Mouse (Mus musculus) forebrain, embryonic 16.5 days (tissue): Measurements from ENCODE around the gene Gm44502. TPM values are rescaled to one million over a fixed set of nuclear protein-coding genes. Genes with fewer than 3 reads are reported as not detected.

Source experiments
- ATAC-seq: fragments of 200-750 bp; cut with Nextera tagmentation; 2 replicates; pipeline ENCODE4 v1.8.0; 2017; ENCODE audit warnings: mild to moderate bottlenecking, moderate library complexity
- H3K27ac ChIP-seq: fragments of 300-500 bp; sonication (generic); 2 replicates; pipeline ENCODE4 v1.5.1; 2014; ENCODE audit warnings: low read length, control low read depth
- H3K27me3 ChIP-seq: fragments of 300-500 bp; sonication (generic); replicated peaks from 2 replicates; pipeline ENCODE4 v1.6.1; 2014; ENCODE audit warnings: low read length; ENCODE audit not compliant: control insufficient read depth, insufficient read depth
- H3K36me3 ChIP-seq: fragments of 300-500 bp; sonication (generic); 2 replicates; pipeline ENCODE4 v1.6.1; 2014; ENCODE audit not compliant: control insufficient read depth, insufficient read depth
- H3K4me1 ChIP-seq: fragments of 300-500 bp; sonication (generic); replicated peaks from 2 replicates; pipeline ENCODE4 v1.6.1; 2014; ENCODE audit warnings: low read length; ENCODE audit not compliant: control insufficient read depth, insufficient read depth
- H3K4me2 ChIP-seq: fragments of 300-500 bp; sonication (generic); 2 replicates; pipeline ENCODE4 v1.6.1; 2014; ENCODE audit warnings: mild to moderate bottlenecking, low read length, control low read depth
- H3K4me3 ChIP-seq: fragments of 300-500 bp; sonication (generic); replicated peaks from 2 replicates; pipeline ENCODE4 v1.5.1; 2014; ENCODE audit warnings: mild to moderate bottlenecking, low read length, control low read depth
- H3K9ac ChIP-seq: fragments of 300-500 bp; sonication (generic); replicated peaks from 2 replicates; pipeline ENCODE4 v1.6.1; 2014; ENCODE audit warnings: low read depth, low read length, control low read depth
- H3K9me3 ChIP-seq: fragments of 300-500 bp; sonication (generic); 2 replicates; pipeline ENCODE4 v1.6.1; 2016; ENCODE audit warnings: low read length; ENCODE audit not compliant: control insufficient read depth
- WGBS: fragments of 180-500 bp; shearing (Covaris S2); extraction: QIAGEN DNeasy Blood & Tissue Kit; methylation state at CpG from one replicate; pipeline ENCODE4 v1.1.7; 2014; 5-methylcytosine and 5-hydroxymethylcytosine counted together
- polyA plus RNA-seq: library from polyadenylated mRNA; unstranded; fragments of >200 nt; fragmentation: Nextera tagmentation; extraction: Ambion mirVana; gene quantifications from 2 replicates; pipeline ENCODE4 v1.2.1, GENCODE M21; 2015

Gm44502 gene
- polyA plus RNA-seq: not detected in 2 replicates

DNA sequence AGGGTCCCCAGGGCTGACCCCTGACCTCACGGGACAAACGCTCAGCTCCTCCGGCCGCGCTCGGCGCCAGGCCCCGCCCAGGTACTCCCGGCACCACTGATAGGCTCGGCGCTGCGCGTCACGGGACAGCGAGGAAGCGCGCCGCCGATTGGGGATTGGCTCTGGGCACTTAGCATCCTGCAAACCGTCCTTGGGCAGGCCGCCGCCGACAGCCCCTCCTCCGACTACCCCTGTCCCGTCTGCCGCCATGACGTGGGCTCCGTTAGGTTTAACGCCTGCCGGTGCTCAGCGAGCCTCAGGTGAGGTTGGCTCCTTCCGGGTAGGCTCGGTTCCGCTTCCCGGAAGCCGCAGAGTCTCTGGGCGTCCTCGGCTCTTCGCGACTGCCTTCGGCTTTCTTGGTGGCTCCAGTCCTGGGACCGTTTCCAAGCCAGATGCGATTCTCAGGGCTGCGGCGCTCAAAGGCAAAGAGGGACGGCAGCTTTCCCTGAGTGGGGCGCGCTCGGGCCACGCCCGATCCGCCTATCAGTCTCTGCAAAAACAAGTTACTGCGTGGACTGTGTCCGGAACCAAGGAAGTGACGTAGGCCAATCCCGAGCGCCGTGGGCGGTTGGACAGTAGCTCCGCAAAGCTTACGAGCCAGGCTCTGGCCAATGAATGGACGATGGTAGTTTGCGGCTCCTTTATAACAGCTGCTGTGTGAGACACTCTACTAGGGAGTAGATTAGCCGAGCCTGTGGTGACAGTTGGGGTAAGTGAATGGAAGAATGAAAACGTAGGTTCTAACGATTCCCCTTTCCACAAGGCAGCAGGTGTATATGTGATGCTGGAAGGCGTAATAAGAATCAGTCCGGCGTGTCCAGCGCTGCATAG is at the start of gene Gm44502, which contains the start of the genes C730034F03Rik and Chkb:
Gm44502 (minus strand) TSS at position 345 of the 870 bp plus-strand sequence.
C730034F03Rik (plus strand) TSS at position 238 of the 870 bp plus-strand sequence.
Chkb (minus strand) TSS at position 557 of the 870 bp plus-strand sequence.
- Histone ChIP-seq H3K4me1 (peaks cover 22% of the 10 kb centered on the region), H3K9ac (peak within 1 kb of the TSS; percentile 81), H3K9me3 (no peaks in the 10 kb centered on the region), H3K27ac (peak within 1 kb of the TSS; percentile 97), H3K4me2 (peak within 1 kb of the TSS; percentile 80), H3K4me3 (peak within 1 kb of the TSS; percentile 92), H3K27me3 (no peaks in the 10 kb centered on the region), H3K36me3 (peaks cover 11% of the 10 kb centered on the region)
- WGBS: under 1% methylated on average over 70 of the region's 70 CpGs
- peak; percentile 95 for ATAC-seq

DNA sequence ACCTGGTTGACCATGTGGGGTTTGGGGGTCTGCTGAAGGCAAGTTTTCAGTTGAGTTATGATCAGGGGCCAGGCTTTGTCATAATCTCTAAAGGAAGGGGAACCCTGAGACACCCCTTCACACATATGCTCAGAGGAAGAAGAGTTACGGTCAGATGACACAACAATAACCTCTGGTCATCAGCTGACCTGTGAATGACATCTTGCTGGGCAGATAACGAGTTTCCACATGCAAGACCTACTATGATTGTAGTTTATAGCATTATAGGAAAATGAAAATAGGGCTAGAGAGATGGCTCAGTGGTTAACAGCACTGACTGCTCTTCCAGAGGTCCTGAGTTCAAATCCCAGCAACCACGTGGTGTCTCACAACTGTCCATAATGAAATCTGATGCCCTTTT is 49.1 kb upstream of the Gm44502 start:
- no peak overlapping the region for H3K4me2 ChIP-seq
- H3K27ac ChIP-seq: no peak overlapping the region
- no peaks in the 10 kb centered on the region for H3K9me3 ChIP-seq
- no peak overlapping the region for H3K4me3 ChIP-seq
- 87% methylated on average over 3 of the region's 3 CpGs for WGBS
- no peaks in the 10 kb centered on the region for H3K27me3 ChIP-seq
- peaks cover 15% of the 10 kb centered on the region for H3K4me1 ChIP-seq
- no peaks in the 10 kb centered on the region for H3K36me3 ChIP-seq
- no peak overlapping the region for H3K9ac ChIP-seq
- ATAC-seq: no peak

DNA sequence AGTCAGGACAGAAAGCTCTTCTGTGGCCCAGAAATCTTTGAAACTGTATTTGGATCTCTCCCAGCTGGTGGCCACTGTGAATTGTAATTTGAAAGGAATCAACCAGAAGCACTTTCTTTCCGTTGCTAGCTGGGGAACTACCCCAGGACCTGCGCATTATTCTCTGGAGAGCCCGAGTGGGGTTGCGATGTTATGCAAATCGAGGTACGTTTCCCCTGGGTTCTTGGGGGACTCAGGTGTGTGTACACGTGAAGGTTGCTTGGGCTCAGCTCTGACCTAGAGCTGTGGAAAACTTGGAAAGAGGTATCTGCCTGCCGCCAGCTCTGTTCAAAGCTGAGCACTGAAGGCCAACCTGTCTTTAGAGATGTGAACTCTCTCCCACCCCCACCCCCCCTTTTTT is 48.3 kb upstream of the Gm44502 start:
- Histone ChIP-seq H3K4me3 (no peak overlapping the region), H3K27me3 (no peaks in the 10 kb centered on the region), H3K4me1 (peaks cover 15% of the 10 kb centered on the region), H3K36me3 (no peaks in the 10 kb centered on the region), H3K9ac (no peak overlapping the region), H3K9me3 (no peaks in the 10 kb centered on the region), H3K4me2 (no peak overlapping the region), H3K27ac (no peak overlapping the region)
- no peak for ATAC-seq
- WGBS: 50% methylated on average over 8 of the region's 8 CpGs

- Histone ChIP-seq H3K27me3 (no peaks in the 10 kb centered on the region), H3K4me1 (peaks cover 15% of the 10 kb centered on the region), H3K4me3 (peak within 1 kb of the TSS; percentile 56), H3K9ac (peak within 1 kb of the TSS; percentile 66), H3K36me3 (no peaks in the 10 kb centered on the region), H3K4me2 (peak within 1 kb of the TSS; percentile 80), H3K27ac (peak within 1 kb of the TSS; percentile 65), H3K9me3 (no peaks in the 10 kb centered on the region)
- no peak for ATAC-seq
- WGBS: 30% methylated on average over 9 of the region's 9 CpGs
Measured at GRCm38 (mm10) chr15:89477091-89477491, 47.6 kb upstream of the Gm44502 start, which contains the start of gene Arsa. Gene Arsa (minus strand): TSS chr15:89477425.

DNA sequence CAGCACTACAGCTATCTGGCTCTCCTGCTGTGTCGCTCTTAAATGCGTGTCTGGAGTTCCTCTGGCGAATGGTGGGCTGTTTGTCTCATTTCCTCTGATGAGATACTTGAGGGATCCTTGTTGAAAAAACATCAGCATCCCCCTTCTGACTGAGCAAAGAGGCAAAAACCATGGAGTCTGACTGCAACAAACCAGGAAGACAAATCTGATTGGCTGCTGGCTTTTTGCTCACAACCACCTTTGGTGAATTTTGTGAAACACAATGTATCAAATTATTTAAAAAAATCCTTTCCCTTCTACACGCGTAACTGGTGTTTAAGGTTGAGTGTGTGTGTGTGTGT is 46.9 kb upstream of the Gm44502 start:
- Histone ChIP-seq H3K4me2 (peak overlapping the region; percentile 80), H3K9ac (peak overlapping the region; percentile 66), H3K27ac (peak overlapping the region; percentile 65), H3K9me3 (no peaks in the 10 kb centered on the region), H3K36me3 (no peaks in the 10 kb centered on the region), H3K4me3 (peak overlapping the region; percentile 56), H3K4me1 (peaks cover 15% of the 10 kb centered on the region), H3K27me3 (no peaks in the 10 kb centered on the region)
- ATAC-seq: no peak
- 4% methylated on average over 5 of the region's 5 CpGs for WGBS

DNA sequence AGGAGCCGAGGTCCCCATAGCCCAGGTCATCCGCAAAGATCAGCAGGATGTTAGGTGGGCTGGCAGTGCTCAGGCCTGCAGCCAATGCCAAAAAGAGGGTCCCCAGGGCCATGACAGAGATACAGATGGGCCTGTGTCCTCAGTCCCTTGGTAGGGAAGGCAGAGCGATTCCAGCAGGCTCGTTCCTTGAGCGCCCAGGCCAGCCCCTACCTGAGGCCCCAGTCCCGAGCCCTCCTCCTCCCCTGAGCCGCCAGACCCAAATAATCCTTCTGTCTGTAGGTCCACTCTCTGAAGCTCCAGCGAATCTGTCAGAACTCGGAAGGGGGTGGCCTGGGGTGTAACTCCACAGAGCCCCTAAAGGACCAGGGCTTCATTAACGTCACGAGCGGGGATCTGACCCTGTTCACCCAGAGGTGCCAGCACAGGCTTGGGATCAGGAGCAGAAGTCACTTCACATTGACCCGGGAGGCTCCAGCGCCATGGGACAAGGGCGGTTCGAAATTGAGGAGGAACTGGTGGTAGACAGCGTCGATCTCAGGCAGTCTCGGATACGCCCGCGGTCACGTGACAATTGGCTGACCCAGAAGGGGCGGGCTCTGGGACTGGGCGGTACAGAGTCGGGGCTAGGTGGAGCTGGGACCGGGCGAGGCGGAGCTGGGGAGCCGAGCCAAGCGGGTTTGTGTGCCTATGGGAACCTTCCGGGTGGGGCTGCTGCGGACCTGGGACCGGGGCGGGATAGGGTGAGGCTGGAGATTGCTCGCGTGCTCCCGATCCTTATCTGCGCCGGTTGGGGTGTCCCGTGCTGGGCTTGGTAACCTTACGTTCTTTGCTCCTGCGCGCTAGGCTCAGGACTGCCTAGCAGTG is 46.3 kb upstream of the Gm44502 start:
- H3K9me3 ChIP-seq: no peaks in the 10 kb centered on the region
- H3K36me3 ChIP-seq: no peaks in the 10 kb centered on the region
- peak overlapping the region; percentile 66 for H3K9ac ChIP-seq
- peak; percentile 97 for ATAC-seq
- H3K4me1 ChIP-seq: peaks cover 15% of the 10 kb centered on the region
- 7% methylated on average over 44 of the region's 44 CpGs for WGBS
- peak overlapping the region; percentile 80 for H3K4me2 ChIP-seq
- H3K27me3 ChIP-seq: no peaks in the 10 kb centered on the region
- H3K4me3 ChIP-seq: peak overlapping the region; percentile 56
- peak overlapping the region; percentile 65 for H3K27ac ChIP-seq

DNA sequence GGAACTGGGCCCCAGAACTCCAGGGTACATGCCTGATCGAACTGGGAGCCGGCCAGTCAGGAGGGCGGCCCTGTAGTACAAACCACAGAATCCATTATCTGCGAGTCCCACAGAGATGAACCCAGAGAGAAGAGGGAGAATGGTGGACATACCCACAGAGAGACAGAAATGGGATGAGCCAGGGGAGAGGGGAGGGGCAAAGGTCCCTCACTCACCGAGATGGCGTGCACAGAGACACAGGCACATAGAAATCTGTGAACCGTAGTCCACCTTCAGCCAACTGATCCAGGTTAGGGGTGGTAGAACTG is 45.8 kb upstream of the Gm44502 start:
- H3K4me1 ChIP-seq: peaks cover 15% of the 10 kb centered on the region
- no peak overlapping the region for H3K27ac ChIP-seq
- H3K9me3 ChIP-seq: no peaks in the 10 kb centered on the region
- no peaks in the 10 kb centered on the region for H3K27me3 ChIP-seq
- ATAC-seq: no peak
- no peaks in the 10 kb centered on the region for H3K36me3 ChIP-seq
- peak overlapping the region; percentile 56 for H3K4me3 ChIP-seq
- peak overlapping the region; percentile 80 for H3K4me2 ChIP-seq
- 90% methylated on average over 7 of the region's 7 CpGs for WGBS
- H3K9ac ChIP-seq: peak overlapping the region; percentile 66

DNA sequence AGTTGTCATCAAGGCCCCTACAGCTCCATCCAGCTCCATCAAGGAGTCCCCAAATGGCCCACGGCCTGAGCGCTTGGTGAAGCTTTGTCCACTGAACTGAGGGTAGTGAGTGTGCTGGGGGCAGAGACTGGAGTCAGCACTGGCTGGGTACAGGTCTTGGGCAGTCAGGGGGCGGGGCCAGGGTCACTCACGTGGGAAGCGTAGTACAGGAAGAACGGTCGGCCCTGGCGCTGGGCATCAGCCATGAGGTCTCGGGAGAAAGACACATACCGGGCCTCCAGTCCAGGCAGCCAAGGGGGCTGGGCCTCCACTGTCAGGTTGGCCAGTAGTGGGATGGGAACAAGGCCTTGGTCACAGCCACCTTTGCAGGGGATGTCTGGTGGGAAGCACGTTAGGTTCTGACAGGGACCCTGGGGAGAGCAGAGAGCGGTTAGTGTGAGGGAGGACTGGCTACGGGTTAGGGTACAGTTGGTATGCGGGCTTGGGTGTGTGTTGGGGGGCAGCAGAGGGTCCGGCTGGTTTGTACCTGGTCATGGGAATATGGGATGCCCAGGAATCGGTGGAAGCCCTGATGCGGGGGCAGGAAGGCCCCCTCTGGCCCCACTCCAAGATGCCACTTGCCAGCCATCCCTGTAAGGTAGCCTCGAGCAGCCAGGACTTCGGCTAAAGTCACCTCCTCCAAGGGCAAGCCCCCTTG is 45.2 kb upstream of the Gm44502 start:
- no peaks in the 10 kb centered on the region for H3K36me3 ChIP-seq
- H3K27ac ChIP-seq: no peak overlapping the region
- H3K9ac ChIP-seq: no peak overlapping the region
- H3K4me1 ChIP-seq: peaks cover 15% of the 10 kb centered on the region
- ATAC-seq: no peak
- no peaks in the 10 kb centered on the region for H3K9me3 ChIP-seq
- no peaks in the 10 kb centered on the region for H3K27me3 ChIP-seq
- WGBS: 93% methylated on average over 19 of the region's 19 CpGs
- no peak overlapping the region; the same call in 1 of the 2 replicates for H3K4me2 ChIP-seq
- no peak overlapping the region for H3K4me3 ChIP-seq

DNA sequence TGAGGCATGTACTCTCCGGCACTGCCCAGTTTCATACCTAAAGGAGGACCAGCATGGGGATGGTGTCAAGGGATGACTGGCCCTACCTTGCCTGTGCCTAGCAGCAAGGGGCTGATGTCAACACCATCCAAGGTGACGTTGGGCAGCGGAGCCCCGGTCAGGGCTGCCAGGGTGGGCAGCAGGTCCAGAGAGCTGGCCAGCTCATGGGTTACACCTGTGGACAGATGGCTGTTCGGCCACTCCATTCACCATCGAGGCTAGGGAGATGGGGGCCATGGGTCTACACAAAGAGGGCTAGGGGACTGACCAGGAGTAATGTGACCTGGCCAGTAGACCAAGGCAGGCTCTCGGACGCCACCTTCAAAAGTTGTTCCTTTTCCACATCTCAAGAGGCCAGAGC is 44.4 kb upstream of the Gm44502 start:
- 98% methylated on average over 8 of the region's 8 CpGs for WGBS

More for the DNA sequence above, 44.4 kb upstream of the Gm44502 start:
- ATAC-seq: no peak
- Histone ChIP-seq H3K4me2 (no peak overlapping the region), H3K9me3 (no peaks in the 10 kb centered on the region), H3K27me3 (no peaks in the 10 kb centered on the region), H3K36me3 (no peaks in the 10 kb centered on the region), H3K4me3 (no peak overlapping the region), H3K9ac (no peak overlapping the region), H3K4me1 (peaks cover 15% of the 10 kb centered on the region), H3K27ac (no peak overlapping the region)
